Mouse (Mus musculus): ENCODE measurements around the gene Mrpl44. TPM values are rescaled to one million over a fixed set of nuclear protein-coding genes. Genes with fewer than 3 reads are reported as not detected.
A peak's percentile ranks its signal among the peaks of the same experiment; 100 is the strongest.

Mrpl44 gene
- total RNA-seq (2014; rRNA removed) (22.7 and 23.0 TPM in 2 replicates), polyA plus RNA-seq (2012; rRNA removed) (8.0 and 9.2 TPM in 2 replicates)

DNA sequence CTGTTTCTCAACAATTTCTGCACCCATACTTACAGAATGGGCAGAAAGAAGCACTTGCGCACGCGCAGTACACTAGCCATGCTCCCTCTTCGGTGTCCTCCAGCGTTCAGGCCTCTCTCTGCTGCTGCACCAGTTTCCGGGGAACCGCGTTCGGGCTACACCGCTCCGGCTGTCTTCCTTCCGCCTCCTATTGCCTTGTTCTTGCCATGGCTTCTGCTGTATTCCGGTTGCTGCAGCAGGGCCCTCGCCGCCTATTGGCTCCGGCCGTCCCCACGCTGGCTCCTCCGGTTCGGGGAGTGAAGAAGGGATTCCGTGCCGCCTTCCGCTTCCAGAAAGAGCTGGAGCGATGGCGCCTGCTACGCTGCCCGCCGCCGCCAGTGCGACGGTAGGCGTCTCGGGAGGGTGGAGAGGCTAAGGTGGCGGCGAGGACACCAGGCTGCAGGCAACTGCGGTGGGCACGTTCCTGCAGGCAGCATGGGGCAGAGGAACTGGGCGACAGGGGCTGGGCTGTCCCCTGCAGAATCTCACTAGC, at the start of gene Mrpl44, which contains the start of gene Wdfy1:
Gene Mrpl44 (plus strand): TSS at position 92 of the 532 bp plus-strand sequence.
Gene Wdfy1 (minus strand): TSS at position 217 of the 532 bp plus-strand sequence.
- peaks cover 1% of the 10 kb centered on the region; the same call in 1 of the 2 replicates for H3K4me1 ChIP-seq (ENCODE audit: control insufficient read depth, insufficient read depth, low read length)
- H3K4me3 ChIP-seq (ENCODE audit: insufficient read depth, low read depth, low read length) = peak within 1 kb of the TSS; percentile 88
- H3K9ac ChIP-seq (ENCODE audit: low read depth, low read length) = peak within 1 kb of the TSS; percentile 89
- 0 out of 2 replicates have a peak, but pooled peaks cover 2% of the 10 kb centered on the region for H3K79me2 ChIP-seq (ENCODE audit: control insufficient read depth, insufficient read depth, low read length)
- no peaks in the 10 kb centered on the region for H3K27me3 ChIP-seq (ENCODE audit: control insufficient read depth, insufficient read depth, low read length)
- under 1% methylated on average over 38 of the region's 38 CpGs for WGBS
- peaks cover 26% of the 10 kb centered on the region for H3K36me3 ChIP-seq (ENCODE audit: control insufficient read depth, insufficient read depth, low read length)
- peak within 1 kb of the TSS; percentile 37 for H3K27ac ChIP-seq (replicated peaks; ENCODE audit: insufficient read depth, low read depth, low read length)
- peak; percentile 94 for DNase-seq (ENCODE audit: extremely low read depth, low read depth, low spot score)
- TF ChIP-seq POLR2A (IDR thresholded peaks at IDR 0.05; ENCODE audit: extremely low read depth, insufficient read depth, low read length) (0 out of 2 replicates have a peak, but pooled peaks have one; percentile 12), CTCF (IDR thresholded peaks at IDR 0.05; ENCODE audit: low read depth, low read length) (no peak)

DNA sequence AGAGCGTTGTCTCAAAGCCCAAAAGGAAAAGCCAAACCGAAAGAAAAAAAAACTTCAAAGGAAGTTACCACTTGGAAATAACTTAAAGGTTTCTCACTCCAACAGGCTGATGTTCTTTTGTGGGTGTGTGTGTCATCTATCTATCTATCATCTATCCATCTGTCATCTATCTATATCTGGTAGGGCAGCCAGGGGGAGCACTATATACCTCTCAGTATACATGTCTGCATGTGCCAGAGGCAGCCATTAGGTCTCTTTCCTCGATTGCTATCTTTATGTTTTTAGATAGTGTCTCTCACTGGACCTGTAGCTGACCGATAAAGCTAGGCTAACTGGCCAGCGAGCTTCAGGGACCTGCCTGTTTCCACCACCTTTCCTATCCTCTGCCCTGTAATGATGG, 41.0 kb upstream of the Mrpl44 start:
- Histone ChIP-seq H3K27me3 (ENCODE audit: control insufficient read depth, insufficient read depth, low read length) (no peaks in the 10 kb centered on the region), H3K79me2 (ENCODE audit: control insufficient read depth, insufficient read depth, low read length) (no peaks in the 10 kb centered on the region; the same call in 1 of the 2 replicates), H3K4me1 (ENCODE audit: control insufficient read depth, insufficient read depth, low read length) (no peaks in the 10 kb centered on the region), H3K4me3 (ENCODE audit: insufficient read depth, low read depth, low read length) (no peak overlapping the region), H3K27ac (replicated peaks; ENCODE audit: insufficient read depth, low read depth, low read length) (no peak overlapping the region), H3K36me3 (ENCODE audit: control insufficient read depth, insufficient read depth, low read length) (peaks cover 11% of the 10 kb centered on the region), H3K9ac (ENCODE audit: low read depth, low read length) (no peak overlapping the region)
- WGBS = 85% methylated on average over 5 of the region's 5 CpGs
- DNase-seq (ENCODE audit: extremely low read depth, low read depth, low spot score) = no peak
- TF ChIP-seq POLR2A (IDR thresholded peaks at IDR 0.05; ENCODE audit: extremely low read depth, insufficient read depth, low read length) = no peak
- TF ChIP-seq CTCF (IDR thresholded peaks at IDR 0.05; ENCODE audit: low read depth, low read length) = no peak

DNA sequence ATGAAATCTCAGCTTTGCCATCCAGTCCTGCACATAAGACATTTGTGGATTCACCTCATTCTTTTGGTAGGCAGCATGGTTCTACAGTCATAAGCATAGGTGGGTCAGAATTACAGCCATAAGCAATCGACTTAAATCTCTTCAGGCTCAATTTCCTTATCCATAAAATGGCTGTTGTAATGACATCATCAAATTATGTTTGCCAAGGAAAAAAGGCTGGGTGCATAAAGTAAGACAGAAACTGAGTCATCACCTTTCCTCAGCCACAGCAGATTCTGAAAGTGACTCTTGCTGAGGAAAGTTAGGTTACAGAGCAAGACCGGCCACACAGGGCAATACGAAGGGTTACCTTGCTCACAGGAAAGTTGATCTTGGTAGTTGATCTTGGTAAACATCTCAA, 39.4 kb upstream of the Mrpl44 start:
- H3K4me3 ChIP-seq (ENCODE audit: insufficient read depth, low read depth, low read length) = no peak overlapping the region

DNA sequence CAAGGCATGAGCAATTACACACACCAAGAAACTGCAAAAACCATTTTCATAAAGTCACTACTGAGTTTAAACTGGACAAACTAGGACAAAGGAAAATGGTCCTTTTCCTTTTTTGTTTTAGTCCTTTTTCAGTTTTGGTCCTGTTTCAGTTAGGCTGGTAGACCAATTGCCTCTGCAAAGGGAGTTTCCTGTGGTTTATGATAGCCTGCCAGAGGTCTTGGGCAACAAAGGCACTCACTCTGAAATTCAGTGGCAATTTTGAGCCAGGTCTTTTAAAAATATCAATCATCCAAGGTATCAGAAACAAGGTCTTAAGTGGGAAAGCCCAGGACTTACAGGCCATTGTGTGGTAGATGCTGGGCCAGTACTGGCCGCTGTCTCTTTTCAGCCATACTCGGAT, 36.1 kb upstream of the Mrpl44 start:
- Histone ChIP-seq H3K27ac (replicated peaks; ENCODE audit: insufficient read depth, low read depth, low read length) (no peak overlapping the region), H3K36me3 (ENCODE audit: control insufficient read depth, insufficient read depth, low read length) (peaks cover 1% of the 10 kb centered on the region; the same call in 1 of the 2 replicates)

More for the DNA sequence above, 39.4 kb upstream of the Mrpl44 start:
- no peak for TF ChIP-seq POLR2A (IDR thresholded peaks at IDR 0.05; ENCODE audit: extremely low read depth, insufficient read depth, low read length)
- TF ChIP-seq CTCF (IDR thresholded peaks at IDR 0.05; ENCODE audit: low read depth, low read length) = no peak
- no peak overlapping the region for H3K9ac ChIP-seq (ENCODE audit: low read depth, low read length)
- peaks cover 4% of the 10 kb centered on the region; the same call in 1 of the 2 replicates for H3K79me2 ChIP-seq (ENCODE audit: control insufficient read depth, insufficient read depth, low read length)
- peaks cover 9% of the 10 kb centered on the region for H3K36me3 ChIP-seq (ENCODE audit: control insufficient read depth, insufficient read depth, low read length)
- no peak overlapping the region for H3K27ac ChIP-seq (replicated peaks; ENCODE audit: insufficient read depth, low read depth, low read length)
- H3K27me3 ChIP-seq (ENCODE audit: control insufficient read depth, insufficient read depth, low read length) = no peaks in the 10 kb centered on the region
- 93% methylated on average over 3 of the region's 3 CpGs for WGBS
- DNase-seq (ENCODE audit: extremely low read depth, low read depth, low spot score) = no peak
- H3K4me1 ChIP-seq (ENCODE audit: control insufficient read depth, insufficient read depth, low read length) = no peaks in the 10 kb centered on the region

DNA sequence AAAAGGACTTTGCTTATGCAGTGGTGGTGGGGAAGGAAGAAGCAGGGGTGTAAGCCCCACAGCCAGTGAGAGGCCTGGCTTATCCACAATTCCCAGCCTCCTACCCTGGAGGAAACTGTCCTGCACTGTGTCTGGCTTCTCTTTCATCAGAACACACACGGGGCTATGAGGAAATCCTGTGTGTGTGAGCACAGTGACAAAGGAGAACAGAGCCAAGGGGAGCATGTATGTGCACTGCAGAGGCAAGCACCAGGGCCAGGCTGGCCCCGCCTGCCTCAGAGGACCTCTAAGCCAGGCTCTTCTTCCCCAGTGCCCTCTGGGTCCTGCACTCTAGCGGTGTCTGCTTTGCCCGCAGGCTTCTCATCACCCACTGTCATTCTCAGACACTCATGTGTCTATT, 34.8 kb upstream of the Mrpl44 start:
- WGBS = 57% methylated on average over 4 of the region's 4 CpGs
- peaks cover 17% of the 10 kb centered on the region for H3K79me2 ChIP-seq (ENCODE audit: control insufficient read depth, insufficient read depth, low read length)
- no peak for TF ChIP-seq POLR2A (IDR thresholded peaks at IDR 0.05; ENCODE audit: extremely low read depth, insufficient read depth, low read length)
- TF ChIP-seq CTCF (IDR thresholded peaks at IDR 0.05; ENCODE audit: low read depth, low read length) = no peak
- peaks cover 1% of the 10 kb centered on the region; the same call in 1 of the 2 replicates for H3K36me3 ChIP-seq (ENCODE audit: control insufficient read depth, insufficient read depth, low read length)
- H3K27me3 ChIP-seq (ENCODE audit: control insufficient read depth, insufficient read depth, low read length) = no peaks in the 10 kb centered on the region
- peak; percentile 40 for DNase-seq (ENCODE audit: extremely low read depth, low read depth, low spot score)
- no peak overlapping the region for H3K4me3 ChIP-seq (ENCODE audit: insufficient read depth, low read depth, low read length)
- no peak overlapping the region for H3K27ac ChIP-seq (replicated peaks; ENCODE audit: insufficient read depth, low read depth, low read length)
- no peak overlapping the region for H3K9ac ChIP-seq (ENCODE audit: low read depth, low read length)
- H3K4me1 ChIP-seq (ENCODE audit: control insufficient read depth, insufficient read depth, low read length) = peaks cover 5% of the 10 kb centered on the region; the same call in 1 of the 2 replicates

More for the DNA sequence above, 36.1 kb upstream of the Mrpl44 start:
- H3K27me3 ChIP-seq (ENCODE audit: control insufficient read depth, insufficient read depth, low read length) = no peaks in the 10 kb centered on the region
- WGBS = 90% methylated on average over 2 of the region's 2 CpGs
- DNase-seq (ENCODE audit: extremely low read depth, low read depth, low spot score) = no peak
- TF ChIP-seq POLR2A (IDR thresholded peaks at IDR 0.05; ENCODE audit: extremely low read depth, insufficient read depth, low read length) (no peak), CTCF (IDR thresholded peaks at IDR 0.05; ENCODE audit: low read depth, low read length) (no peak)
- H3K9ac ChIP-seq (ENCODE audit: low read depth, low read length) = no peak overlapping the region
- H3K4me1 ChIP-seq (ENCODE audit: control insufficient read depth, insufficient read depth, low read length) = peaks cover 3% of the 10 kb centered on the region; the same call in 1 of the 2 replicates
- no peak overlapping the region for H3K4me3 ChIP-seq (ENCODE audit: insufficient read depth, low read depth, low read length)
- H3K79me2 ChIP-seq (ENCODE audit: control insufficient read depth, insufficient read depth, low read length) = peaks cover 16% of the 10 kb centered on the region

DNA sequence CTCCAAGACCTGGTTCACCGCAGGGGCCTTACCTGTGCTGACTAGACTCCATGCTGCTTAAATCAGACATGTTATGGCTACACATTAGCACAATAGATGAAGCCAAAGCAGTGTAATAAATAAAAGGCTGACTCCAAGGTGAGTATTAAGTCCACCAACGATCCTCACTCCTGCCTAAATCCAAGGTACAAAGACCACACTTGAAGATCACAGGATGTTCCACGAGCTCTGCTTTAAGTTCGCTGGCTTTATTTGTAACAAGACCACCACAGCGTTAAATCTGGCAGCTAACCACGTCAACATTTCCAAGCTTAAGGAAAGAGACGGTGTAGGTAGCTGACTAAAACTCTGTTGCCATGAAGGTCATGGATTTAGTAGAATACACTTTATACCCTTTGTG, 32.9 kb upstream of the Mrpl44 start:
- Histone ChIP-seq H3K4me3 (ENCODE audit: insufficient read depth, low read depth, low read length) (no peak overlapping the region), H3K79me2 (ENCODE audit: control insufficient read depth, insufficient read depth, low read length) (peaks cover 22% of the 10 kb centered on the region), H3K9ac (ENCODE audit: low read depth, low read length) (no peak overlapping the region), H3K27me3 (ENCODE audit: control insufficient read depth, insufficient read depth, low read length) (no peaks in the 10 kb centered on the region), H3K36me3 (ENCODE audit: control insufficient read depth, insufficient read depth, low read length) (peaks cover 1% of the 10 kb centered on the region; the same call in 1 of the 2 replicates), H3K4me1 (ENCODE audit: control insufficient read depth, insufficient read depth, low read length) (peaks cover 8% of the 10 kb centered on the region; the same call in 1 of the 2 replicates), H3K27ac (replicated peaks; ENCODE audit: insufficient read depth, low read depth, low read length) (no peak overlapping the region)
- 94% methylated on average over 7 of the region's 7 CpGs for whole genome bisulfite sequencing
- no peak for TF ChIP-seq POLR2A (IDR thresholded peaks at IDR 0.05; ENCODE audit: extremely low read depth, insufficient read depth, low read length)
- no peak for TF ChIP-seq CTCF (IDR thresholded peaks at IDR 0.05; ENCODE audit: low read depth, low read length)
- DNase-seq (ENCODE audit: extremely low read depth, low read depth, low spot score) = no peak

Measured in liver, adult 2 months (tissue).